Mouse (Mus musculus) CH12.LX (cell line): ENCODE measurements around the gene Zmynd11. TPM values are rescaled to one million over a fixed set of nuclear protein-coding genes. Genes with fewer than 3 reads are reported as not detected.

Experiments
- DNase-seq: peaks from one replicate; pipeline ENCODE4 v3.0.0-alpha.2; 2013; ENCODE audit errors: extremely low read depth
- H3K27ac ChIP-seq: 2 replicates; pipeline ENCODE4 v1.5.1; 2012; ENCODE audit warnings: low read depth, mild to moderate bottlenecking, control low read depth, moderate library complexity; ENCODE audit not compliant: insufficient read depth
- H3K27me3 ChIP-seq: replicated peaks from 2 replicates; pipeline ENCODE3; 2012; ENCODE audit warnings: inconsistent platforms
- H3K36me3 ChIP-seq, 2 experiments: replicated peaks in 1 of 2; 2 replicates each; pipeline versions ENCODE3 to v1.6.1; 2012; ENCODE audit warnings: inconsistent platforms in 1 of 2, low read length in 1 of 2, mild to moderate bottlenecking in 1 of 2, mixed read lengths in 1 of 2, moderate library complexity in 1 of 2; ENCODE audit not compliant: control insufficient read depth in 1 of 2, insufficient read depth in 1 of 2
- H3K4me1 ChIP-seq, 2 experiments: 2 replicates each; pipeline ENCODE4 v1.6.1; 2012; ENCODE audit warnings: inconsistent platforms in 1 of 2, moderate library complexity in 1 of 2; ENCODE audit not compliant: insufficient read depth in 2 of 2, control insufficient read depth in 1 of 2
- H3K4me2 ChIP-seq: 2 replicates; pipeline ENCODE4 v1.6.1; 2012; ENCODE audit warnings: low read depth, mild to moderate bottlenecking, control low read depth; ENCODE audit not compliant: poor library complexity, insufficient read depth, severe bottlenecking
- H3K4me3 ChIP-seq, 3 experiments: fragments of 150-350 bp in 1 of 3; sonication (generic) in 1 of 3; replicated peaks in 1 of 3; 2 replicates each; pipeline versions ENCODE3 to v1.5.1; 2011 to 2012; ENCODE audit warnings: low read depth in 2 of 3, low read length in 2 of 3, mild to moderate bottlenecking in 2 of 3, moderate library complexity in 2 of 3, control low read depth in 1 of 3, improper control_type of control experiment in 1 of 3, inconsistent platforms in 1 of 3, mixed read lengths in 1 of 3; ENCODE audit not compliant: poor library complexity in 1 of 3
- H3K79me2 ChIP-seq: replicated peaks from 2 replicates; pipeline ENCODE4 v1.6.1; 2012; ENCODE audit warnings: mild to moderate bottlenecking, moderate library complexity; ENCODE audit not compliant: control insufficient read depth, poor library complexity, insufficient read depth, severe bottlenecking; ENCODE audit errors: extremely low read depth
- H3K9ac ChIP-seq: 2 replicates; pipeline ENCODE4 v1.6.1; 2012; ENCODE audit warnings: low read depth, mild to moderate bottlenecking, control low read depth, moderate library complexity; ENCODE audit not compliant: insufficient read depth
- H3K9me3 ChIP-seq: replicated peaks from 2 replicates; pipeline ENCODE3; 2012; ENCODE audit warnings: low read length, inconsistent platforms, mixed read lengths
- BHLHE40 ChIP-seq: IDR thresholded peaks from 2 replicates; pipeline ENCODE4 v1.6.1; 2011; ENCODE audit warnings: mild to moderate bottlenecking, low read depth, low read length, improper control_type of control experiment
- CHD1 ChIP-seq: IDR thresholded peaks from 2 replicates; pipeline ENCODE4 v1.6.1; 2012; ENCODE audit warnings: low read depth, low read length, improper control_type of control experiment, inconsistent platforms
- CHD2 ChIP-seq: IDR thresholded peaks from 2 replicates; pipeline ENCODE4 v1.6.1; 2011; ENCODE audit warnings: low read length, improper control_type of control experiment
- ELF1 ChIP-seq: IDR thresholded peaks from 2 replicates; pipeline ENCODE4 v1.6.1; 2014; ENCODE audit warnings: low read depth, mild to moderate bottlenecking, inconsistent platforms, low read length, improper control_type of control experiment
- EP300 ChIP-seq: IDR thresholded peaks from 2 replicates; pipeline ENCODE4 v1.6.1; 2011; ENCODE audit warnings: low read length, improper control_type of control experiment
- GABPA ChIP-seq: IDR thresholded peaks from 2 replicates; pipeline ENCODE4 v1.6.1; 2012; ENCODE audit warnings: low read depth, low read length, improper control_type of control experiment, inconsistent platforms; ENCODE audit not compliant: insufficient replicate concordance
- HCFC1 ChIP-seq: IDR thresholded peaks from 2 replicates; pipeline ENCODE4 v1.6.1; 2012; ENCODE audit warnings: low read depth, mild to moderate bottlenecking, inconsistent platforms, low read length, improper control_type of control experiment
- JUN ChIP-seq: IDR thresholded peaks from 2 replicates; pipeline ENCODE4 v1.6.1; 2011; ENCODE audit warnings: low read depth, mild to moderate bottlenecking, low read length, improper control_type of control experiment, moderate library complexity; ENCODE audit not compliant: insufficient read depth
- MAFK ChIP-seq: IDR thresholded peaks from 2 replicates; pipeline ENCODE4 v1.6.1; 2011; ENCODE audit warnings: low read length, improper control_type of control experiment; ENCODE audit not compliant: insufficient replicate concordance
- MAX ChIP-seq: IDR thresholded peaks from 2 replicates; pipeline ENCODE4 v1.6.1; 2011; ENCODE audit warnings: low read length, improper control_type of control experiment
- MXI1 ChIP-seq: IDR thresholded peaks from 2 replicates; pipeline ENCODE4 v1.6.1; 2011; ENCODE audit warnings: mild to moderate bottlenecking, low read depth, low read length, improper control_type of control experiment
- NELFE ChIP-seq: IDR thresholded peaks from 2 replicates; pipeline ENCODE4 v1.6.1; 2011; ENCODE audit warnings: low read depth, low read length, improper control_type of control experiment
- NRF1 ChIP-seq: IDR thresholded peaks from 2 replicates; pipeline ENCODE4 v1.6.1; 2014; ENCODE audit warnings: low read depth, mild to moderate bottlenecking, inconsistent platforms, low read length, improper control_type of control experiment, moderate library complexity
- RCOR1 ChIP-seq: conservative IDR thresholded peaks from 2 replicates; pipeline ENCODE4 v1.6.1; 2012; ENCODE audit warnings: low read depth, mild to moderate bottlenecking, inconsistent platforms, low read length, improper control_type of control experiment
- SIN3A ChIP-seq: IDR thresholded peaks from 2 replicates; pipeline ENCODE4 v1.6.1; 2012; ENCODE audit warnings: low read length, improper control_type of control experiment, inconsistent platforms
- TBP ChIP-seq: conservative IDR thresholded peaks from 2 replicates; pipeline ENCODE4 v1.6.1; 2011; ENCODE audit warnings: low read depth, low read length, improper control_type of control experiment
- UBTF ChIP-seq: IDR thresholded peaks from 2 replicates; pipeline ENCODE4 v1.6.1; 2012; ENCODE audit warnings: low read depth, mild to moderate bottlenecking, inconsistent platforms, low read length, improper control_type of control experiment, moderate library complexity
- USF1 ChIP-seq: IDR thresholded peaks from 2 replicates; pipeline ENCODE4 v1.6.1; 2014; ENCODE audit warnings: low read depth, mild to moderate bottlenecking, inconsistent platforms, low read length, improper control_type of control experiment
- ZKSCAN1 ChIP-seq: IDR thresholded peaks from 2 replicates; pipeline ENCODE4 v1.6.1; 2012; ENCODE audit warnings: low read depth, inconsistent platforms, low read length, improper control_type of control experiment, borderline replicate concordance
- dilution Hi-C: fragments of 300-500 bp; cut with MboI; formaldehyde crosslinking; loops from 2 replicates; pipeline ENCODE4 v1.14.3; 2020; ENCODE audit warnings: low sequenced_read_pairs; ENCODE audit not compliant: extremely low pct_unique_long_range_greater_than_20kb, extremely low pct_ligation_motif_present
- in situ Hi-C: fragments of 300-500 bp; cut with MboI; formaldehyde crosslinking; loops from 3 replicates; pipeline ENCODE4 v1.14.3; 2019; ENCODE audit warnings: low sequenced_read_pairs, low pct_ligation_motif_present, low pct_unique_long_range_greater_than_20kb, mixed read lengths
- polyA plus RNA-seq: library from polyadenylated mRNA; unstranded; fragments of >175 nt; gene quantifications from 2 replicates; pipeline ENCODE4 v1.2.1, GENCODE M21; 2012; ENCODE audit warnings: low read depth; ENCODE audit not compliant: insufficient read length
- total RNA-seq, 2 experiments: library from RNA; depleted of rRNA; stranded (reverse); fragments of 300-350 nt in 1 of 2; fragments of >200 nt in 1 of 2; gene quantifications; 2 replicates each; pipeline ENCODE4 v1.2.3; 2012 to 2014

Zmynd11 gene
- total and polyA plus RNA-seq, 3 experiments, result 18.1 to 32.2 (median 20.4) TPM

DNA sequence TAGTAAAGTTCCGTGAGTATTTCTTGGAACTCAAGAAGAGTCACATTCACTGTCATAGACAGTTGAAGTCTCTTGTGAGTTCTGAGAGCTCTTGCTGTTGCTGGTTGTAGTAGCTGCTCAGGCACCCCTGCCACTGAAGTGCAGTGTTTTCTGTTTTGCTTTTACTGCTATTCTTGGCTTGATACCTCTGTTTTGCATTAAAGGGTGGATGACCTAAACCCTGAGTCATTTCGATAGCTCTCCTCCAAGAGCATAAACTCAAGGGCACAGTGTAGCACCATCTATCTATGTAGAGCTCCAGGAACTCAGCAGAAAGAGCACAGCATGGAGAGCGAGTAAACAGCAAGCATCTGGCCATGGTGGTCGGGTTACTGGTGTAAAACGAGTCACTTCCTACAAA is 2.1 kb upstream of the Zmynd11 start (continued):
- TF ChIP-seq TBP, result peak; percentile 83
- peak; percentile 61 for TF ChIP-seq MAFK
- TF ChIP-seq JUN, result peak; percentile 99
- TF ChIP-seq MAX, result peak; percentile 70
- TF ChIP-seq BHLHE40, result peak; percentile 87
- no peak for TF ChIP-seq GABPA
- TF ChIP-seq MXI1, result no peak; the same call in 1 of the 2 replicates
- TF ChIP-seq USF1, result no peak
- TF ChIP-seq UBTF, result no peak
- TF ChIP-seq ZKSCAN1, result no peak
- TF ChIP-seq NELFE, result 0 out of 2 replicates have a peak, but pooled peaks have one; percentile 40

DNA sequence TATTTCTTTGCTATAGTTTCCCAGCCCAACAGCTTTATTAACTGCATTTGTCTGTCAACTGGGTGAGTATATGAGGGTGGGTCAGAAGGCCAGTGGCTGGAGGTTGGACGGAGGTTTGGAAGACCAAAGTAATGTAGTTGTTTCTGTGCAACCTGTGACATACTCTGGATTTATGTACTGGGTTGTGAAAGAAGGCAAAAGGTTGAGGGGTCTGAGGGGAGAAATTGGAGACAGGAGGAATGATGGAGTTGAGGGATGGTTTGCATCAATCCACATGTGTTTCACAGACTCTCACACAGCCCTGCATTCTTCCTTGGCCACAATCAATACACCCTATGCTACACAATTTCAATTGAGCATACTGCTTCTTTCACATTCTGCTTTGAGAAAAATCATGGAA is 1.4 kb upstream of the Zmynd11 start:
- H3K4me1 ChIP-seq, result peaks cover 11 to 41% of the 10 kb centered on the region in 2 experiments
- H3K4me3 ChIP-seq, result no peak overlapping the region
- dilution Hi-C loops, result no loop called here
- H3K4me2 ChIP-seq, result peak overlapping the region; percentile 33
- peaks cover 3% of the 10 kb centered on the region for H3K27me3 ChIP-seq
- H3K9me3 ChIP-seq, result no peaks in the 10 kb centered on the region
- peaks cover 21% of the 10 kb centered on the region for H3K79me2 ChIP-seq
- no peak overlapping the region for H3K9ac ChIP-seq
- TF ChIP-seq NRF1, result no peak
- no peak for TF ChIP-seq ELF1
- DNase-seq, result no peak
- in situ Hi-C loops, result no loop called here
- H3K36me3 ChIP-seq, result no peaks in the 10 kb centered on the region
- H3K27ac ChIP-seq, result peak overlapping the region; percentile 3; the same call in 1 of the 2 replicates

DNA sequence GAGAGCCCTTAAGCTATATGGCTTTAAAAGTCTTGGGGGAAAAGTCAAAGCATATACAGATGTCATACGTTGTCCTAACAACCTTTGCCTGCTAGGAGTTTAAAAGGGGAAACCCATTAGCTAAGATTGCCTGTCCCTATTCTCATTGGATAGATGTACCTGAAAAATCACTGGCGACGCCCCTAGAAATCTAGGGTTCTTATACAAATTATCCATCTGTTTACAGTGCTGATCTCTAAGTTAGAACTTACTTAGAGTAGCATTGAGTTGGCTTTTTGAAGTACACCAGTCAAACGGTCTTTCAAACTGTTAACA is 364 bp upstream of the Zmynd11 start:
- H3K27me3 ChIP-seq, result peaks cover 3% of the 10 kb centered on the region
- no peaks in the 10 kb centered on the region for H3K9me3 ChIP-seq
- peak overlapping the region; percentile 98 for H3K9ac ChIP-seq
- dilution Hi-C loops, result no loop called here
- peak; percentile 44 for DNase-seq
- H3K36me3 ChIP-seq, result no peaks in the 10 kb centered on the region
- peak overlapping the region; percentile 98 for H3K4me2 ChIP-seq
- H3K79me2 ChIP-seq, result peaks cover 26% of the 10 kb centered on the region
- H3K4me3 ChIP-seq, result peak overlapping the region; percentile 55 to 94 (median 82)
- no peak overlapping the region for H3K27ac ChIP-seq
- in situ Hi-C loops, result no loop called here
- TF ChIP-seq CHD2 (0 out of 2 replicates have a peak, but pooled peaks have one; percentile 12), CHD1 (peak; percentile 80), HCFC1 (no peak), RCOR1 (no peak), EP300 (peak; percentile 14; the same call in 1 of the 2 replicates), TBP (peak; percentile 64; the same call in 1 of the 2 replicates), SIN3A (peak; percentile 49)
- H3K4me1 ChIP-seq, result peaks cover 11 to 50% of the 10 kb centered on the region in 2 experiments
